17 mouse cellular contexts compared by ENCODE assay signal in genomic region chr5:24973672-24974225, GRCm38 (mm10).
DNase-seq lines count a peak whose midpoint lies in the region; ATAC-seq lines count a peak whose summit lies in the region.
"Had no signal": no experiment of that assay in that cellular context is flagged by ENCODE, and none has a peak within 500 bp of the region (broad histone marks: within the 10 kb centered on the region; RNA-seq: fewer than 3 reads in every experiment).

No protein-coding gene starts in this region.

- H3K36me3 ChIP-seq in heart, embryonic 13.5 days: no peaks in the 10 kb centered on the region
- H3K36me3 ChIP-seq in midbrain, embryonic 10.5 days: no peaks in the 10 kb centered on the region
- H3K36me3 ChIP-seq in midbrain, embryonic 16.5 days (ENCODE audit: control insufficient read depth, insufficient read depth, low read length): no peaks in the 10 kb centered on the region
- no peaks in the 10 kb centered on the region for H3K36me3 ChIP-seq in embryonic facial prominence, embryonic 10.5 days (replicated peaks)
- H3K36me3 ChIP-seq: forebrain, embryonic 12.5 days; limb, embryonic 13.5 days; liver, embryonic 13.5 days; neural tube, embryonic 13.5 days had no signal

- peak overlapping the region; percentile 52 for H3K9ac ChIP-seq in heart, embryonic 13.5 days
- H3K9ac ChIP-seq in midbrain, embryonic 16.5 days (ENCODE audit: low read depth, low read length): no peak overlapping the region
- H3K9ac ChIP-seq: forebrain, embryonic 12.5 days; limb, embryonic 13.5 days; liver, embryonic 13.5 days; lung, embryonic 14.5 days; neural tube, embryonic 13.5 days had no signal

- no peak for ATAC-seq in heart, embryonic 13.5 days (ENCODE audit: extremely low read depth, insufficient number of reproducible peaks, low FRiP score, low TSS enrichment)
- no peak for ATAC-seq in midbrain, embryonic 16.5 days
- no peak for ATAC-seq in erythroblast, adult 5-6 weeks (replicated peaks; ENCODE audit: low FRiP score, poor library complexity, severe bottlenecking)
- ATAC-seq: hindbrain, embryonic 16.5 days had no signal

- intact Hi-C loops in heart, postnatal 10 days (cut with DNase I): no loop called here
- intact Hi-C loops in left cerebral cortex, postnatal 10 days (cut with DNase I): no loop called here

- 0 out of 2 replicates have a peak overlapping the region, but pooled peaks have one; percentile 24 for H3K27ac ChIP-seq in heart, embryonic 13.5 days (replicated peaks)
- 0 out of 2 replicates have a peak overlapping the region, but pooled peaks have one; percentile 4 for H3K27ac ChIP-seq in midbrain, embryonic 10.5 days (replicated peaks)
- H3K27ac ChIP-seq in midbrain, embryonic 16.5 days (ENCODE audit: low read length): no peak overlapping the region
- peak overlapping the region; percentile 40 for H3K27ac ChIP-seq in embryonic facial prominence, embryonic 10.5 days (replicated peaks)
- H3K27ac ChIP-seq: forebrain, embryonic 12.5 days; kidney, postnatal 0 days; limb, embryonic 13.5 days; liver, embryonic 13.5 days; macrophage; neural tube, embryonic 13.5 days had no signal

- H3K4me2 ChIP-seq in heart, embryonic 13.5 days: no peak overlapping the region
- no peak overlapping the region for H3K4me2 ChIP-seq in midbrain, embryonic 16.5 days (ENCODE audit: low read length)
- H3K4me2 ChIP-seq: forebrain, embryonic 12.5 days; limb, embryonic 13.5 days; liver, embryonic 13.5 days; lung, embryonic 14.5 days; midbrain, embryonic 11.5 days; neural tube, embryonic 13.5 days had no signal

- 81% methylated on average over 9 of the region's 9 CpGs for WGBS in heart, embryonic 13.5 days
- 81% methylated on average over 9 of the region's 9 CpGs for WGBS in midbrain, embryonic 10.5 days
- WGBS in midbrain, embryonic 16.5 days: 72% methylated on average over 9 of the region's 9 CpGs
- 71% methylated on average over 9 of the region's 9 CpGs for WGBS in embryonic facial prominence, embryonic 10.5 days

- H3K4me3 ChIP-seq in heart, embryonic 13.5 days: no peak overlapping the region
- H3K4me3 ChIP-seq in midbrain, embryonic 10.5 days: no peak overlapping the region
- no peak overlapping the region for H3K4me3 ChIP-seq in midbrain, embryonic 16.5 days (ENCODE audit: low read depth, low read length)
- H3K4me3 ChIP-seq in embryonic facial prominence, embryonic 10.5 days: no peak overlapping the region
- H3K4me3 ChIP-seq: forebrain, embryonic 12.5 days; limb, embryonic 13.5 days; liver, embryonic 13.5 days; neural tube, embryonic 13.5 days had no signal

- peaks cover 9% of the 10 kb centered on the region for H3K27me3 ChIP-seq in heart, embryonic 13.5 days (replicated peaks)
- H3K27me3 ChIP-seq in midbrain, embryonic 10.5 days (ENCODE audit: low read depth, poor library complexity, severe bottlenecking): no peaks in the 10 kb centered on the region
- H3K27me3 ChIP-seq in midbrain, embryonic 16.5 days (ENCODE audit: control insufficient read depth, insufficient read depth, low read depth, low read length): no peaks in the 10 kb centered on the region
- no peaks in the 10 kb centered on the region for H3K27me3 ChIP-seq in embryonic facial prominence, embryonic 10.5 days (replicated peaks; ENCODE audit: low read depth, poor library complexity, severe bottlenecking)
- H3K27me3 ChIP-seq: forebrain, embryonic 12.5 days; limb, embryonic 13.5 days; neural tube, embryonic 13.5 days had no signal

- H3K4me1 ChIP-seq in heart, embryonic 13.5 days: peaks cover 70% of the 10 kb centered on the region
- peaks cover 27% of the 10 kb centered on the region for H3K4me1 ChIP-seq in midbrain, embryonic 10.5 days
- no peaks in the 10 kb centered on the region for H3K4me1 ChIP-seq in midbrain, embryonic 16.5 days (ENCODE audit: control insufficient read depth, insufficient read depth, low read length)
- peaks cover 41% of the 10 kb centered on the region for H3K4me1 ChIP-seq in embryonic facial prominence, embryonic 10.5 days

- no peak for DNase-seq in heart, postnatal 10 days
- no peak for DNase-seq in midbrain, embryonic 10.5 days (ENCODE audit: low spot score)
- DNase-seq in embryonic facial prominence, embryonic 10.5 days (ENCODE audit: low spot score): no peak
- no peak for DNase-seq in left cerebral cortex, postnatal 10 days (ENCODE audit: extremely low spot score in 1 of 2, low spot score in 2 of 2)
- DNase-seq: kidney, adult 18-20 months; liver, embryonic 13.5 days; lung, embryonic 14.5 days had no signal

- H3K9me3 ChIP-seq in heart, embryonic 13.5 days: no peaks in the 10 kb centered on the region
- no peaks in the 10 kb centered on the region for H3K9me3 ChIP-seq in midbrain, embryonic 10.5 days (replicated peaks)
- H3K9me3 ChIP-seq in midbrain, embryonic 16.5 days (replicated peaks; ENCODE audit: control insufficient read depth, low read length, poor library complexity, severe bottlenecking): no peaks in the 10 kb centered on the region
- no peaks in the 10 kb centered on the region for H3K9me3 ChIP-seq in embryonic facial prominence, embryonic 10.5 days
- H3K9me3 ChIP-seq: forebrain, embryonic 12.5 days; limb, embryonic 13.5 days; liver, embryonic 13.5 days; neural tube, embryonic 13.5 days had no signal
